Mouse (Mus musculus) layer of hippocampus, postnatal 25 days (tissue): ENCODE results near the gene Arrdc3. TPM values are rescaled to one million over a fixed set of nuclear protein-coding genes. Genes with fewer than 3 reads are reported as not detected.

Experiments
- DNase-seq, 2 experiments: peaks; one replicate each; pipeline ENCODE4 v3.0.0; 2022; ENCODE audit warnings: mixed read lengths in 2 of 2, low spot score in 1 of 2; ENCODE audit errors: extremely low spot score in 1 of 2
- total RNA-seq, 2 experiments: library from RNA; stranded (reverse); gene quantifications; 2 replicates each; pipeline ENCODE4 v1.2.3; 2021

The Arrdc3 gene
- total RNA-seq, 2 experiments from 2014 or later, result 39.3 to 43.5 TPM

DNA sequence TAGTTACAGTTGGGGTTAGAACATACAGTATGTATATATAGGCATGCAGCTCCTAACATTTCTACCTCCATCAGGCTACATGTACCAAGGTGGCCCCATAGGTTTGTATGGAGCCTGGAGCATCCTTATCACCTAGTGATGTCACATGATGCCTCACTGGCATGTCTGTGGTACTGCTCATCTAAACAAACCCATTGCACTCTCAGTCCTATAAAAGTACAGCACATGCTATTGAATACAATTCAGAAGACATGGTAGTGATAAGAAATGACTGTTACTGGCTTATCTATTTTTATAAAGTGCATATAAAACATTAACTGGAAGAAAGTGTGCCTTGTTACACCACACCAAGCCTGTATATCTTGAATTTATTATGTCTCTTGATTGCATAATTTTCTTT is 30.2 kb downstream of the Arrdc3 start:
- DNase-seq, result no peak

DNA sequence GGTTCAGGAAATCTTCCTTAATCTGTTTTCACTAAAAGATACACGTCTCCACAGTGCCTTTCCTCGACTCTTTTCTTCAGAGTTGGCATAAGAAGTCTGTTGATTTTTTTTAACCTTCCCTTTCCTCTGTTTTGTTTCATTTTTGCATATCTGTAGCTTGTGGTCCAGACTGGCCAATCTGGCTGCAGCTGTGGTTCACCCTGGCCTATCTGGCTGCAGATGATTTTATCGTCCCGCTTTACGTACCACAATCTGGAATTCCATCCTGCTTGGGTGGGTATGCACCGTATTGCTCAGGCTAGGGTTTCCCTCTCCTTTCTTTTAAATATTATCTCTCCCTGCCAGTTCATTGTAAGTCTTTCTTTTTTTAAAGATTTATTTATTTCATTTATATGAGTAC is 37.8 kb downstream of the Arrdc3 start:
- no peak for DNase-seq

DNA sequence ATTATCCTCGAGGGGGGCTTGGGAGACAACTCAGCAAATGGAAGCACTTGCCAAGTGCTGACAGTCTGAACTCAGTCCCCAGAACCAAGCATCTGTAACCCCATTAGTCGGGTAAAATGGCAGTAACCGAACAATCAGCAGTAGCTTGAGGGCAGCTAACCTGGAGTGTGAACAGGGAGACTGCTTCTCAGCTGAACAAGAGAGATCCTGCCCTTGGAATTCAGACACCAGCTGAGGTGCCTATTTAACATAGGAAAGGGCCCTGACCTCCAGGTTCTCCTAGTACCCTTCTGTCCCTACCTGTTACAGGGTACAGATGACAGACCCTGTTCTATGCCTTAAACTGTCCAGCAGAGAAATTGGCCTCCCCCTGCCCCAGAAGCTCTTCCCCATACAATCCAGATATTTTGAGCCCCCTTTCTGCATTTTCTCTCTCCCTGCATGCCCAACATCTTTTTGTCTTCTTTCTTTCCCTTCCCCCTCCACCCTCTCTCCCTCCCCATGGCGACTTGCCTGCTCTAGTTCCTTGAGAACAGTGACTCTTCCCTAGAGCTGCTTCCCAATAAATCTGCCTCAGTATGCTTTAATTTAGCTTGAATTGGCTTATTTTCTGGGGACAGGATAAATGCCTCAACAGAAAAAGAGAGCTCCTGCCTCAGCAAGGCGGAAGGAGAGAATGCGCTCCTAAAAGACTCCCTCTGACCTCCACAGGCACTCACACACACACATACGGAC is 38.6 kb downstream of the Arrdc3 start:
- DNase-seq, result no peak

DNA sequence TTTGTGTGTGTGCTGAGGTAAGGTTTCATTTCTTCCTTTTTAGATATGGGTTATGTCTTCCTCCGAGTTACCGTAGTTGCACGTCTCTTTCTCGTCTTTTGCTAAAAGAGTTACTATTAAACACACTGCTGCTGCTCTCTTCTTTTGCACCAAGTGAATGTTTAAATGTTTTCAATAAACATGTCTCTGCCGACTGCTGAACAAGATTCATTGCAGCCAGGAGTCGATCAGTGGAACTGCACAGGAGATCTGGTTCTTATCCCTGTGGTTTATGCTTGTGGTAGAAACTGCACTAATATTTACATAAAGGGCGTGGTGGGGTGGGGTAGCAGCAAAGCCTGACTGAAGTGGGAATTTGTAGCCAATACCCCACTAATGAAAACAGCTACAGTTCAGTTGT is 45.0 kb downstream of the Arrdc3 start:
- no peak for DNase-seq

DNA sequence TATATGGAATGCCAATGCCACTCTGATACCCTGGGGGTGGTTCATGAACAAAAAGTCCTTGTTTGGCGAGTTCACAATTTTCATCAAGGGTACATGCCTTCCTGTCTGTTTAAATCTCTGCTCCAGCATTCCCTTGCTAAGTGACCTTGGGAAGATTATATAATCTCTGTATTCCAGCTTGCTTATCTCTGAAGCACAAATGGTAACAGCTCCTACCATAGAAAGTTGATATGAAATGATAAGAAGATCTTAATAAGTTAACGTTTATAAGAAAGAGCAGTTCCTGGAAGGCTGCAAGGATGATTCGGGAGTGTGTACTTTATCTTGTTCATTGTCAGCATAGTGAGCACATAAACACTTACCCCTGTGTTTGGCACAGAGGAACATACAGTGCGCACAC is 46.8 kb downstream of the Arrdc3 start:
- no peak for DNase-seq

DNA sequence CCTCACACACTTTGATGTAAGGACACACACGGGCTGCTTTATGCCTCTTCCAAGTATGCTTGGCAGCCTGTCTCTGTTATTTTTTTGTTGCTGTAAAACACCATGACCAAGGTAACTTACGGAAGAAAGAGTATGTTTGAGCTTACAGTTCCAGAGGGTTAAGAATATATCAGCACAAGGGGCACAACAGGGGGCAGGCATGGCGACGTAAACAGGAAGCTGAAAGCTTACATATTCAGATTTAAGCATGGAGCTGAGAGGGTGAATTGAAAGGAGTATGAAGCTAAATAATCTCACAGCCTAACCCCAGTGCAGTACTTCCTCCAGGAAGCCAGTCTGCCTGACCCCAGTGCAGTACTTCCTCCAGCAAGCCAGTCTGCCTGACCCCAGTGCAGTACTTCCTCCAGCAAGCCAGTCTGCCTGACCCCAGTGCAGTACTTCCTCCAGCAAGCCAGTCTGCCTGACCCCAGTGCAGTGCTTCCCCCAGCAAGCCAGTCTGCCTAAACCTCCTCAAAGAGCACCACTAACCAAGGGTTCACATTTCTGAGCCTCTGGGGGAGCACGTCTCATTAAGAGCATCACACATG is 49.7 kb downstream of the Arrdc3 start:
- DNase-seq, result no peak

DNA sequence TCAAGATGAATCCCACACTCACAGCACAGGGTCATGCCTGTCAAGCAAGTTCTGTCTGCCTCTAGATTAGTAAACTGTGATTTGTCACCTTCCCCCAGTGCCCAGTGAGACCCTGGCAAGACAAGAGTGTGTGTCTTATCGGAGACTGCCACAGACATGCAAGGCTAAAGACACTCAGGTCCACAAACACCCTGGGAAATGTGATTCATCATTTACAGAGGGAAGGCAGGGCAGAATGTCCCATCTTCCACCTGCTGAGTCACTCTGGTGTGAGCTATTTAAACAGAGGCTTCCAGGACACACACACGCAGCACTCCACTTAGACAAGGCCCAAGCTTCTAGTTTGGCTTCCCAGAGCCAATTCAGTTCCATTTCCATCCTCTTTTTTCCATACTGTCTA is 53.2 kb downstream of the Arrdc3 start:
- DNase-seq, result no peak

DNA sequence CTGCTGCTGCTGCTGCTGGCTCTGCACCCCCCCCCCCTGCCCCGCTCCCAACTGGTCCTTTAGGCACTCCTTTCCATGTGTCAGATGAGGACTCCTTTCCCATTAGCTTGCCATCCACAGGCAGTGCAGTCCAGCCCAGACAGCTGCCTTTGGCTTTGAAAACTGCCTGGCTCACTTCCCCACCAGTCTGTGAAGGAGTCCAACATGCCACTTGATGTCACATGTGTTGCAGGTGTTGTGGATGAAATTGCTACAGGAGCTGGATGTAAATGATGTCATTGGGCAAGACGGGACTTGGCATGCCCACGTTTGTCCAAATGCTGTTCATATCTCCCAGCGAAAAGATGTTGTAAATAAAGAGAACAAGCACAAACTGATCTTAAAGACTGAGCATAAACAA is 56.0 kb downstream of the Arrdc3 start:
- DNase-seq, result no peak

DNA sequence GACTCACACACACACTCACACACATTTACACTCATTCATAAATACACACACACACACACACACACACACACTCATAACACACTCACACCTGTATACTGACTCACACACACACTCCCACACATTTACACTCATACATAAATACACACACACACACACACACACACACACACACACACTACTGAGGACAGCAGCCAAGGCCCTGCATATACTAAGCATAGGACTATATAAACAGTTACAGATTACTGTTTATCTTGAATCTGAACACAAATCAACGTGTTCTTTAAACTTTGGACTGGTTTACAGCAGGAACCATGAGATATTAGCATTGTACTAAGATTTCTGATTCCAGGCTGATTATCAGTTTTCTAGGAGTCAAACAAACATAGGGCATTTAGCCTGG is 56.7 kb downstream of the Arrdc3 start:
- DNase-seq, result no peak

DNA sequence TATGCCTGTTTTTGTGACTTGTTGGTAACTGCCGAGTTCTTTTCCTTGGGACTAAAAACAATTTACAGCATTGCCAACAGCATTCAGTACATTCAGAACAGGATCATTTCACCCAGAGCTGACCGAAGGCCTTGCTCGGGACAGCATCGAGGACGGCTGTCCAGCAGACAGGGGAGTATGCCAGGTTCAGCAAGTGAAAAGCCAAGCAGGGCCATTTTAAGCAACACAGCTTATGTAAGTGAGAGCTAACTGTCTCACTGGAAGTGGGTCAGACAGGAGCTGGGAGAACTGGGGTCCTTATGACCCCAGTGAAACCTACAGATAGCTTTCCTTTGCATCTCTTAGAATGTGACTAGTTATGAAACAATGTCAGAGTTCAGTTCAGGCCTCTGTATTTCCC is 57.2 kb downstream of the Arrdc3 start:
- no peak for DNase-seq

DNA sequence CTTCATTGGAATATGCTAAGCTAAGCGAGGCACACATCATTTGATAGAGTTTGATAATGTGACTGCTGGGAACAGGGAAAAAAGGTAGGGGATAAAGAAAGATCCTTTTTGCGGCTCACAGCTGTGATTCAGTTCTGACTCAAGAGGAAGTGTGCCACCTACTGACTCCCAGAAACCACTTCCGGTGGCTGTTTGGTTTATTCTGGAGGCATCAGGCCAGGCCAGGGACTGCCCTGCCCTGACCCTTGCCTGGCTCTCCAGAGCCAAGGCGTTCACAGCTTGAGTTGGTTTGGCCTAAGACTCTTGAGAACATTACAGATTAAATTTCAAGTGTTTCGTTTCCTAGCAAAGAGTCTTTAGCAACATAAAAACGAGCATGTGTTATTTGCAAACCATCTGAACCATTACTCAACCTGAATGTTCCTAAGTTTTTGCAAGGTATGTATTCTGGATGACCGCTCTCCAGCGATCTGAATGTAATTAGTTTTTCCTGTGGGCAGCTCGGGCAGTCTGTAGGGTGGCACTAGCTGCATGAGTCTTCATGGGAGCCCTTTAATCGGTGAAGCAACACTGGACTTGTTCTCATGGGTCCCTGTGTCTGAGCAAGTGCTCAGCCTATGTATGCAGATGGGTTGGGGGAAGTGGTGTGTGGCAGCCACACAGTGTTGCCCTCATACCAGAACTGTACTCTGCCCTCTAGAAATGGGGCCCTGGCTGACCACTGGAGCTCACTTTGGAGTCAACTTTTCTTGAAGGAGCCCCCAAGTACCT is 57.9 kb downstream of the Arrdc3 start:
- no peak for DNase-seq

DNA sequence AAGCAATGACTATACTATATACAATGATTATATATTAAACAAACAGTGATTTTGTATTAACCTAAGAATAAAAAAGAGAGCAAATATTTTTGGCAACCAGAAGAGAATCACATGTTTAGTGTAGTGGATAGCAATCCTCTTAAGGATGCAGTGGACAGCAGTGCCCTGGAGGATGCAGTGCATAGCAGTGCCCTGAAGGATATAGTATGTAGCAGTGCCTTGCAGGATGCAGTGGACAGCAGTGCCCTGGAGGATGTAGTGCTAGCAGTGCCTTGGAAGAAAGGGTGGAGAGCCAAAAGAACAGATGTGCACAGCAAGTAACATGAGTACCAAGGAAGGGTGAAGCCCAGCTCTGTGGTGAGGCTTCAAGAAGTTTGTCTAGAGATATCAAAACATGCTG is 61.3 kb downstream of the Arrdc3 start:
- no peak for DNase-seq
